Mouse (Mus musculus) kidney, postnatal 10 days (tissue): ENCODE data around the gene Birc7.

ENCODE experiments used
- DNase-seq: peaks from one replicate; pipeline ENCODE4 v3.0.0; 2021; ENCODE audit warnings: mixed read lengths

The Birc7 gene

DNA sequence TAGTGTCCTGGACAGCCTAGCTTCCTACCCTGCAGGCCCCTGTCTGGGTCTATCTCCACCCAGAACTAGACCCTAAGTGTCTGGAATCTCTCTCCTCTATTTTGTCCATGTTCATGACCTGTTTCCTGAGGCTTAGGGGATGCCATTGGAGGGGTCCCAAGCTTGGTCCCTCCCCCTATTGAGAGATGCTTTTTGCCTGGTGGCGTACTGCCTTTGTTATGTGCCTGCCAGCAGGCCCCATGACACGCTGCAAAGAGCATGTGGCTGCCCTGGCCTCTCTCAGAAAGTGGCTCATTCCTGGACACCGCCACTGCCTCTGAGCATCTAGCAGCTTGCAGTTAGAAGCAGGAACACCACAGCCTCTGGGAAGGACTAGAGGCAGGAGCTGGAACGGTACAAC is at the start of gene Birc7:
Gene Birc7, plus strand, starts transcription at position 301 of the 400 bp plus-strand sequence.
- no peak for DNase-seq

DNA sequence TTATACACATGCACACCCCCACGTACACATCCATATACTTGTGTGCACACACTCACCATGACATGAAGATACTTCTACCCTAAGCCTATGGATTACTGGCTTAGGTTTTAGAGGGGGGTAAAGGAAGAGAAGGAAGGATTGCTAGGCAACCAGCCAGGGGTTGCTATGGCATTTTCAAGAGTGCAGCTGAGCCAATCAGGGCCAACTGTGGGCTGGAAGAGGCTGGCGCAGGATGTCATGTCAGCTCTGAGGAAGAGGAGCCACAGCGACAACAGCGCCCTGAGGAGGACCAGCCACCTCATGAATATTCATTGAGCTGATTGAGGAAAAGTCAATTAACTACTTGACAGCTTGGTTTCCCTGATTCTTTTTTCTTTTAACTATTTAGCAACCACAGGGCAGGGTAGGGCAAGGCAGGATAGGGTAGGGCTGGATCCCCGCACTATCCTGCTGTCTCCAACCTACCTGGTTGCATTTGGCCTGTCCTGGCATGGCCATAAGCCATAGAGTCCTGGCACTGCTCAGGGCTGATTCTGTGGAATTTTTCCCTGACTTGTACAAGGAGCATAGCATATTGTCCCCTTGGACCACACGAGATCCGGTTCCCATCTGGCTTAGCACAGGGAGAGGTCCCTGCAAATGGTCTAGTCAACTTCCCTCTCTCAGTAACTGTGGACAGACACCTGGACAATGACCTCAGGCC is 49.3 kb upstream of the Birc7 start:
- no peak for DNase-seq

DNA sequence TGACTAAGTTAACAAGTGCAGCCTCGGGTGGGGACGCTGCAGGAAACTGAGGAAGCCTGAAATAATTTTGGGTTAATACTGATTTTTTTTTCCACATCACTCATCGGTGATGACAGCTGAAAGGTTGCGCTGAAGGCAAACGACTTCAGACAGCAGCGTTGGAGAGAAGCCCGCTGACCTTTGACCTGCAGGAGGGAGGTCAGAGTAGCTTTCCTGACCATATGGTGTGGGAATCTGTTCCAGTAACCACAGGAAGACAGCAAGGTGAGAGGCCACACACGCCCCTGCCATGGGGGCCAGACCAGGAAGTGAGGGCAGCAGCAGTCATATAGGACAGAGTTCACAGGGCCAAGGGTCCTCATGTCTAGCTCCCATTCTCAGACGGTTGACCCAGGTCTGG is 47.5 kb upstream of the Birc7 start:
- DNase-seq, result no peak

DNA sequence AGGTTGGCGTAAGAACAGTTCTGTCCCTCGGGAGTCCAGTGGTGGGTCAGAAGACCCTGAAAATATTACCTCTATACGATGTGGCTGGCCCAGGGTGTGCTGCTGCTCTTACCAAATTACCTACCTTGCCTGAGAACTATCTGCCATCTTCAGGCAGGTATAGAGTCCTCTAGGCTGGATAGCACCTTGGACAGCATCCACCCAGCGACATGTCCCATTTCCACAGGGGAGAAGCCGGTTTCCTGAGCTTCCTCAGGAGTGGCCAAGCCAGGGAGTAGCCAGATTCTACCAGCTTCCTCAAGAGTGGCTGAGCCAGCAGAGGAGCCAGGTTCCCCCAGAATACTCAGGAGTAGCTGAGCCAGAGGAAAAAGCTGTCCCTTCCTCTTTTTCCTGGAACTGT is 43.6 kb upstream of the Birc7 start:
- peak; percentile 27 for DNase-seq

DNA sequence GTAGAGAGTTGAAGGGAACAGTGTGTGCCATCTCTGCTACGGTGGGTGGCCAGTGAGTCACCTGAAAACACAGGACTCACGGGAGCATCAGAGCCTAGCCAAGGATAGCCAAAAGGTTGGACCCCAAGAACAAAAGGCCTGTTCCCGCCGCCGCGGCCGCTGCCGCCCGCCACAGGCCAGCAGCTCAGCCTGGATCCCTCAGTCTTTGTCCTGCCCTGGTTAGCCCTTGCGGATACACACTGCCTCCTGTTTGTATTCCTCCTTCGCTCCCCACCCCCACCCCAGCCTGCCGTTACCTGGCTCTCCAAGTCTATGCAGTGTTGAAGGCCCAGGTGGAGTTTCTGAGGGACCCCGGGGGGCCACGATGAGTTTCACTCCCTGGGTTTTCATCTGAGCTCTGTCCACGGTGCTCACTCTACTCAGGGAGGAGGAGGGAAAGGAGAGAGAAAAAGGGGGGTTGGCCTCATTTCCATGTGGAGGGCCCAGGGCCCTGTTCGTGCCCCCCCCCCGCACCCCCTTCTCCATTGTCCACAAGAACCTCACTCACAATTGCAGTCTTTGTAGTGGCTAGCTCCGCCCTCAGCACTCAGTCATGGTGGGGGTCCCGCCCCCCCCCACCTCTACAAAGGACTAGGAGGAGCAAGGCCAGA is 39.4 kb upstream of the Birc7 start:
- DNase-seq, result no peak

DNA sequence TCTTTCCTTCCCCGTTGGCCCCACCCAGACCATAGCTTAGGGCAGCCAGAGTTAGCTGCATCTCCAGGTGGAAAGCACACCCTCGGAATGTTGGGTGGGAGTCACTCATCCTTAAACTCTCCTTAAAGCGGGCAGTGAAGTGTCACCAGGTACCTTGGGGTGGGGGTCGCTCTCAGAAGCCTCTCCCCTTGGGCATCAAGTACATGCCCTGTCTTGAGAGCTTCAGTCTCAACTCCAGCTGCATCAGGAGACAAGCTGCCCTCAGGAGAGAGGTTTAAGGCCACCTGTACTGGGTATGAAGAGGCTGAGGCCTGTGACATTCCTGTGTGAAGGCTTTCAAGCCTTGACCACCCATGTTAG is 38.9 kb upstream of the Birc7 start:
- DNase-seq, result no peak

DNA sequence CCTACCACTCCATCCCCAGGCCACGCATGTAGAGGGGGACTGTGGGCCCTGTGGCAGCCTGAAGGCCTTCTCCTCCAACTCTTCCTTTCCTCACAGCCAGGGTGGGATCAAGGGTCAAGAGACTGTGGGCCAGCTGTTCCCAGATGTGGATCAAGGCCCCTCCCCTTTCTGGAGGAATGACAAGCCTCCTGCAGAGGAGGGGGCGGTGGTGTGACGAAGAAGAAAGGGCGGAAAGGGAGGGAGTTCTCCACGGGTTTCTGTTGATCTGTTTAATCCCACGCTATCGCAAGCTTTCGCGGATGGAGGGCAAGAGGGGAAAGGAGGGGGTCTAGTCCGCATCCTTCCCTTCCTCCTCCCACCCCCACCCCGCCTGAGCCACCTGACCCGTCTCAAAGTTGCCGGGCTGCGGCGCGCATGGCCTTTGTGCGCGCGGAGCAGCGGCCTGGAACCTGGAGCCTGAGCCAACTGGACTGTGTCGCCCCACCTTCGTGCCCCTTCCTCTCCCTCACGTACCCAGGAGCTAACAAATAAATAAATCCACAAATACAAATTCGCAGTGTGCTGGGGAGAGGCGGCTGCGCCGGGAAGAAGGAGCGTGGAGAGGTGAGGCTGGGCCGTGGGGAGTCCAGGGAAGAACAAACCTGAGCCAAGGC is 38.3 kb upstream of the Birc7 start:
- DNase-seq, result peak; percentile 19

DNA sequence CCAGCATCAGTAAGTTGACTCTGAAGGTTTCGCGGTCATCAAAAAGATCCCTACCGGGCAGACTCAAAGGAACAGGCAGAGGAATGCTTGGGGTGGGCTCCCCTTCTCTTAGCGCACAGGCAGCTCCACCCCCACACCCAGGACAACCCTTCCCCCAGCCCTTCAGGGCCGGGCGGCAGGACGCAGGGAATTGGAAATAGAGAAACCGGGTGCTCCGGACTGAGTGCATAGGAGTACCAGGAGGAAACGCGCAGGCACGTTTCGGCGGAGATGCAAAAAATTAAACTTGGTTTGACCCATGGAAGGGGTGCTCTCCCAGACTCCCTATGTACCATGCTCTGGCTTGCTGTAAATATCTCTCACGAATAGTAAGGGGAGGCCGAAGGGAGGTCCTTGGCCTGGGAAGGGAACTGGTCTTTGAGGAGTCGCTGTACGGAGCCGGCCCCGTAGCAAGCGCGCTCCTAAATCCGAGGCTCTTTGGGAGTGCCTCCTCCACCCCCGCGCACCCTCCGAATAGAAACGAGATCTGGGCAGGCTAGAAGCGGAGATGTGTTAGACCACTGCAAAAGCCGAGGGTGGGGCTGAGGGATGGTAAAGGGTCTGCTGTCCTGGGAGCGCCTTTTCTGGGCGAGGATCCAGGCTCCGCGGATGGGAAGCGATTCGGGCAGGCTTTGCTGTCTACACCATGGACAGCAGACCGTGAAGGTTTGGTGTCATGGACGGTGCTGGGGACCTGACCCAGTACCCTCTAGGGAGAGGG is 37.6 kb upstream of the Birc7 start:
- DNase-seq, result no peak

DNA sequence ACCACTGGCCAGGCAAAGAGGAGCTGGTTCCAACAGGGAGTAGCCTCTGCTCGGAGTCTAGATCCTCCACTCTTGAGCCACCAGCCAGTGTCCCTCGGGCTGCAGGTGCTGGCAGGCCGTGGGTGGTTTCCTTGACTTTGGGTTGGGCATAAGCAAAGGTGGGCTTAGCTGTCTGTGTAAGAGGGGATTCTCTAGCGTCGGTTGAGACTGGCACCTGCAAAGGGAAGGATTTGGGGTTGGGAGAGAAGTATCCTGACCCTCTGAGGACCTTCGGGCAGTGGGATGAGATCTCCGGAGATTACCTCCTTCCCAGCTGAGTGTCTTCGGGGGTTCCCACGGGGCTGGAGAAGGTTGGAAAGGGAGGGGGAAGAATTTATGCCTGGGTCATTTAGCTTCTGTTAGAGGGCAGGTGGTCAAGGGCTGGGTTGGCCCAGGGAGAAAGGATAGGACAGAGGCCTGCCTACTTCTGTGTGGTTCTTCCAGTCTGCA is 36.9 kb upstream of the Birc7 start:
- DNase-seq, result no peak

DNA sequence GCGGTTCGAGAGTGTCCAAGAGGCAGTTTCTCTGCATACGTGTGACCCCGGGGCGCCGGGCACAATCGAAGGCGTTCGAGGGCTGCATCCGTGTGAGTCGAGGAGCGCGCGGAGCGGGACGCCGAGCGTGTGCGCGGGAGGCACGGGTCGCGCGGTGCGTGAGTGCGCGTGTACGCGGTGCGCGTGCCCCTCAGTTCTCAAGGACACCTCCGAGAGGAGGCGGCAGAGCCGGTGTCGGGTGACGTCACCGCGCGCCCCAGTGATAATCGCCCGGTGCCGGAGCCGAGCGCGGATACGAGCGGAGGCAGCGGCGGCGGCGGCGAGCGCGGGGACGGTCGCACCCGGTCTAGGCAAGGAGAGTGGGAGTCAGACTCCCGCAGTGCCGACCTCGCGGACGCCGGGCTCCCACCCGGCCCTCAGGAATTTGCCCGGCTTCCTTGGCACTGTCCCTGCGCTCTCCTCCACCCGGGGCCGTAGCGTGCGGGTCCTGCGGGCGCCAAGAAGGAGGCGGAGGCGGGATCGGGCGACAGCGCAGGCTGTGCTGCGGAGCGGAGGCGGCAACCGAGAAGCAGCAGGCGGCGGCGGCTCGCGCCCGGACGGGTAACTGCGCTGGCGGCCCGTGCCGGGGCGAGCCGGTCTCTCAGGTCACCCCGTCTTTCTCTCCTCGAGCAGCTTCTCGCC is 35.8 kb upstream of the Birc7 start:
- peak; percentile 22 for DNase-seq

DNA sequence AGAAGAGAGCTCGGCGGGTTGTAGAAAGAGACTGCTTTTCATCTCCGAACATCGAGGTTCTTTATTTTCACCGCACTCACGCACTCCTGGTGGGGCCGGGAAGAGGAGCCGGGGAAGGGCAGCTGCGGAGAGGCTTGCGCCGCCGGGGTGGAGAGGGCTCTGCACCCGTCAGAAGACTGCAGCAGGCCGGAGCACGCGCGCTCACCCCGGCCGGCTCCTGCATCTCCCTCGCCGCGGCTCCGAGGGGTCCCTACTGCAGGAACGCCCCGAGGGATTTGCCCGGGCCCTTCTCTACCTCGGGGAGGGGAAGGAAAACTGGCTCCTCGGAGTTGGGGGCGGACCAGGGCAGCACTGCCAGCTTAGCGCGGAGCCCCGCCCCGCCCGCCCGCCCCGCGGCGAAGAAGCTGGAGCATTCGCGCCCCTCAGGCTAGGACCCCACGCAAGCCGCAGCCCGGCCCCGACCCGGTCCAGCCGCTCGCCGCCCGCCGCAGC is 35.2 kb upstream of the Birc7 start:
- DNase-seq, result no peak

DNA sequence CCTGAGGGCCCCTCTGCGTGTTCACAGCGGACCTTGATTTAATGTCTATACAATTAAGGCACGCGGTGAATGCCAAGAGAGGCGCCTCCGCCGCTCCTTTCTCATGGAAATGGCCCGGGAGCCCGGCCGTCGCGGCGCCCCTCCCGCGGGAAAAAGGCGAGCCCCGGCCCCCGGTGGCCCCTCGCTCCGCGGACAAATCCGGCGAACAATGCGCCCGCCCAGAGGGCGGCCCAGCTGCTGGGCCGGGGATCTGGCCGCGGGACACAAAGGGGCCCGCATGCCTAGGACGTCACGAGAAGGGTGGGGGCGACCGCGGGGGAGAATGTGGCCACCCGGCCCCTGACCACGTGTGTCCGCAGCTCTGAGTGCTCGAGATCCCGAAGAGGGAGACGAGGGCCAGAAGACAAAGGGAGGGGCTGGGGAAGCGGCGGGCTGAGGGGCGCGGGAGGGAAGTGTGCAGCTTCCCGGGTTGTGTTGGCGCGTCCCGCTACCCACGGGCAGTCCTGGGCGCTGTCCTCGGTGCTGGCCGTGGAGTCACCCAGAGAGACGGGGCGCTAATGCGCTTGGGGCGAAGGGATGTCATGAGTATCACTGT is 34.7 kb upstream of the Birc7 start:
- DNase-seq, result peak; percentile 82

DNA sequence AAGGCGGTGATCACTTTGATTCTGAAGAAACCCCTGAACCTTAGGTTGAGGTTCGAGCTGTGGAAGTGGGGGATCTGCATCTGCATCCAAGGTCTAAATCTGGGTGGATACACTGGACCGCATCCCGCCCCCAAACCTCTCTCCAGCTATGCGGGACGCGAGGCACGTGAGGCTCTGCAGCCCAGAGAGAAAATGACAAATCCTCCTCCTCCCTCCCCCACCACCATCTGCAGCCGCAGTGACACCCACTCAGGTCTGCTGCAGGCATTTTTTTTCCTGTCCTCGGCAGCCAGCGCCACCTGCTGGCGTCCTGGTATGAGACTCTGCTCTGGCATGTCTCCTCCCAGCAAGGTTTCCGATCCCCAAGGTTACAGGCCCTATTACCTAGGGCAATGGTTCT is 34.1 kb upstream of the Birc7 start:
- DNase-seq, result peak; percentile 73

DNA sequence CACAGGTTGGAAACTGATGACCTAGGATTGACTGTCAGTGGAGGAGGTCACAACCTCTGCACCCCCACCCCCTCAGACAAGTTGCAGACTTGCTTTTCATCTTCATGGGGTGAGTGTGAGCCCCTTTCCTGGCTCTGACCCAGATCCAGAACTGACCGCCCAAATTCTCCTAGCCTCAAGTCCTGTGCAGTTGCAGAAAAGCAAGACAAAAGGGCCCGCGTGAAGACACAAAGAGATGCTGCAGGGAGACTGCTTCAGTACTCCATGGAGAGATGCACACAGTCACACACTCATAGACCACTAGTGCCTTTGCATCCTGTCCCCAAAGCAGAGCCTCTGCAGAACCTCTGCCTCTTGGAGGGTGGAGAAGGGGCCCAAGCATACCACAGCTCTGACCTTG is 33.5 kb upstream of the Birc7 start:
- no peak for DNase-seq

DNA sequence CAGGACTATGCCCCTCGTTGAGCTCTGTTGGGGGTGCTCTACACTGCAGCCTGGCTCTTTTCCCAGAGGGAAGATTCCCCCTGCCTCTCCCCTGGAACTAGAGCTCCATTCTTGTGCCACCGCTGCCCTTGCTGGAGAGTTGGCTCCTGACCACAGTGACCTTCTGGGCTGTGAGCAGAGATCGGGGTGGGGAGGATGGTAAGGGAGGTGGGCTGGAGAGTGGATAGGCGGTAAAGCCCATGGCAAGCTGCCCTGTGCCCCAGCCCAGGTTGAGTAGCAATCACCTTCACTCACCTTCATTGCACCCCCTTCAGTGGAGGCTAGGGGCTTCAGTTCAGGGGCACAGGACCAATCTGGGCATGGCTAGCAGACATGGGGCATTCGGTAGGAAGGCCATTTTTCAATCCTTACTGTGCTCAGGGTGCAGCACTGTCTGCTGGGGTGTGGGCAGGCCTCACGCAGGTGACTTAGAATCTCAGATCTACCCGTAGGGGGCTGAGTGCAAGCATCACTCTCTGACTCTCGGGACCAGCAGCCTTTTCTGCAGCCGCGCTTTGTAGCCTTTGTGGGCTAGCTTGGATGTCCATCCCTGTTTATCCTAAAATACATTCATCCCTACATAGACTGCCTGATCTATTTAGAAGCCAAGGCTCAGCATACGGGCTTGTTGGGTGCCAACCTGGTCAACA is 32.8 kb upstream of the Birc7 start:
- no peak for DNase-seq

DNA sequence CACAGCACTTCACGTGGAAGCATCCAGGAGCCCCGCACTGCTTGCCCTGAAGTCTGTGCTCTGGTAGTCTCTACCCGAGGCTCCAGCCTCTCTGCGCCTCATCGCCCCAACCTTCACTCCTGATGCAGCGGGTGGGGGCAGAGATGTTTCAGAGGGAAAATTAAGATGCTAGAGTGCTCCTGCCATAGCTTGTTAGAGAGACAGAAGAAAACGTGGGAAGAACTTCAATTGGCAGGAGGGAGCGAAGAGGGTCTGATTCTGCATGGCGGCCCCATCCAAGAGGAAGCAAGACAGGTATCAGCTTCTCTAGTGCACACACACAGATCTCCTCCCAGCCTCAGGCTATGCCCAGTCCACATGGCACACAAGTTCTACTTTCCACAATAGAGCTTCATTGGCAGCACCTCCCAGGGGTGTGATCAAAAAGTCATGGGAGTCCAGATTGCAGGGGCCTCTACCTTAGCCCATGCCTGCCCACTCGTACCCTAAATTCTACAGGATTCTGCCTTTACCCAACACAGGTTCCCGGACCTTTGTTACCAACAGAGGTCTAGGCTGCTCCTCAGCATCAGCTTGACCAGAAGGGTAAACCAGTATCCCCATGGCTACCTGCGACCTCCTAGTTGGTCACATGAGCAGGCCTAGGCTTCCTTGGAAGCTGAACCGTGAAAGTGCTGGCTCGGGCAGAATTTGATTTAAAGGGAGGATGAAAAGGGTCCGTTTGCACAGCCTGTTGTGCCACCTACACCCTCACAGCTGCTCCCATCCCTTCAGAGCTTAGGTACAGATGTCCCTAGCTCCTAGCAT is 31.8 kb upstream of the Birc7 start:
- DNase-seq, result no peak

DNA sequence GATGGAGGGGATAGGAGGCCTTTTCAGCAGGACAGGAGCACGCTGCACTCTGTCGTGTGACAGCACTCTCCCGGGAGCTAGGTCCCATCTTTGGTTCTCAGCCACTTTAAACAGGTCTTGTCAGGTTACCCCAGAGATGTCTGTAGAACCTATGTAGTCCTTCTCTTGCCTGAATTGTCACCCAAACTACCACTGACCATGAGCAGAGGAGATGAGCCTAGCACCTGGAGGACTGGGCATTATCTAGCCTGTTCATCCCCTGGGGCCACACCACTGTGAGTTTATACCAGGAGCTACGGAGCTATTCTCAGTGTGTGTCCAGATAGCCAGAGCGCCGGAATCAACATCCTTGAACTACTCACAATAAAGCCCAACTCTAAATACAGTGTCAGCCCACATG is 31.0 kb upstream of the Birc7 start:
- DNase-seq, result no peak

DNA sequence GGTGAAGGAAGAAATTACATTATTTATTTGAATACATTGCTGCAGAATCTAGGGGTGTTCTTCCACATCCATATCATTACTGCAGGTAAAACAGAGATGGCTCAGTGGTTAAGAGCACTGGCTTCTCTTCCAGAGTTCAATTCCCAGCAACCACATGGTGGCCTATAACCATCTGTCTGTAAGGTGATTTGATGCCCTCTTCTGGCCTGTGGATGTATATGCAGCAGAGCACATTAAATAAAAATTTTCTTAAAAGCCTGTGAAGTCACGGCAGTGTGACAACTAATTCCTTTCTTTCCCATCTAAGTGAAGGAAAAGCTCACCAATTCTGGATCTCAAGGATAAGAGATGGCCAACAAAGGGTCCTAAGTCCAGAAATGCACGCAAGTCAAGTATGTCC is 26.7 kb upstream of the Birc7 start:
- no peak for DNase-seq

DNA sequence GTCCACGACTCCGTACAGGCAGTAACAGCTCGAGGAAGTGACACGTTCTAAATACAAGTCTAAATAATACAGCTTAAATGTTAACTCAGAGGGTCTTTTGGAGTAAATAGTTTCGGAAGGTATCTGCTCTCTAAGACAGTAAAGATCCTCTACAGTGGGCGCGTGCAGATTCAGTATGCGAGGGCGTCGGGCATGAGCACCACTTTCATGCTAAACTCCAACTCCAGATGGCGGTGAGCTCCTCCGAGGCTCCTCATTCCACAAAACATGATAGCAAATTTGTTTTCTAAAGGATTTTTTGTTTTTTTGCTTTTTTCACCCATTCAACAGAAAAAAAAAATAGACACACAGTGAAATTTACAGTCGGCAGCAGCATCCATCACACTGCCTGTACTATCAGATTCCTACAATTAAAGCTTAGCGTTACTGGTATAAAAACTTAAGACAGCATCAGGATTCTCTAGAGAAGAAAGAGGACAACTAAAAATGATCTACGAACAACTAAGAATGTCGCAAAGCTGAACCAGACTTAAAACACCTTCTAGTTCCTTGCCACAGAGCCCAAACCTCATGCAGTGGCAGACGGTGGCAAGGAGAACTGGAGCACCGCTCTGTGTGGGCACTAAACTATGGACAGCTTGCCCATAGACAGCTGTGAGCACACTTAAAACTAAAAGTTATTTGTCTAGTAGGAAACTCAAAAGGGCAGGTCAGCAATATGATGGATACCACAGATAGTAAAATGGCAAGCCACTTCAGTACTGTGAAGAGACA is 24.2 kb upstream of the Birc7 start:
- DNase-seq, result no peak
